23 mouse cellular contexts compared by ENCODE assay signal in genomic region chr7:127974413-127974930, GRCm38 (mm10). TPM values are rescaled to one million over a fixed set of nuclear protein-coding genes. Genes with fewer than 3 reads are reported as not detected.
DNase-seq lines count a peak whose midpoint lies in the region; ATAC-seq lines count a peak whose summit lies in the region.
"Had no signal": no experiment of that assay in that cellular context is flagged by ENCODE, and none has a peak within 500 bp of the region (broad histone marks: within the 10 kb centered on the region; RNA-seq: fewer than 3 reads in every experiment).

No protein-coding gene starts in this region.

- intact Hi-C loops in heart, postnatal 25 days (cut with DNase I): loop anchor here (2.0 kb wide), 1 partner anchor 14 kb away; no protein-coding TSS in a partner anchor

- 0 out of 2 replicates have a peak, but pooled peaks have one; percentile 20 for ATAC-seq in megakaryocyte progenitor cell, adult 5-6 weeks (replicated peaks; ENCODE audit: poor library complexity)
- ATAC-seq: forebrain, embryonic 15.5 days; midbrain, embryonic 13.5 days had no signal

- DNase-seq in adrenal gland, postnatal 10 days: peak; percentile 44
- no peak for DNase-seq in adrenal gland, postnatal 25 days
- DNase-seq in heart, adult 18-20 months: peak; percentile 48 to 53
- no peak for DNase-seq in heart, postnatal 25 days (ENCODE audit: low spot score)
- DNase-seq in kidney, adult 11 months: peak; percentile 5
- no peak for DNase-seq in kidney, adult 18-20 months
- DNase-seq in cerebellum, adult 11-12 months: no peak
- DNase-seq: adrenal gland, adult 2 months; cerebellum, adult 8-10 months; cerebellum, postnatal 36 days; layer of hippocampus, adult 9-11 months; liver, embryonic 13.5 days; lung, adult 2 months; lung, postnatal 14 days; retina, postnatal 1 day; right cerebral cortex, postnatal 25 days; thymus, postnatal 14 days had no signal

RNA-seq across cellular contexts. Expression of gene Fus, which starts 7.2 kb away (rescaled TPM):
- 100 to 1,000 TPM; 261 to 396 TPM for total RNA-seq in adrenal gland, postnatal 10 days (2021)
- 189 and 309 TPM in 2 replicates for total RNA-seq in adrenal gland, postnatal 25 days (2021)
- total RNA-seq in heart, adult 18-20 months (2021): 100 to 1,000 TPM; 108 to 156 TPM
- total RNA-seq in heart, postnatal 25 days (2021): 100 to 1,000 TPM; 139 to 171 TPM
- total RNA-seq in megakaryocyte progenitor cell, adult 5-6 weeks (2015): 180 and 190 TPM in 2 replicates
- total RNA-seq in megakaryocyte progenitor cell, adult 5-6 weeks (2017): 27.2 and 49.5 TPM in 2 replicates

RNA-seq across cellular contexts. Expression of gene Pycard, which starts 19.2 kb away (rescaled TPM):
- 1 to 10 TPM; 5.6 to 8.0 TPM for total RNA-seq in adrenal gland, postnatal 10 days (2021)
- 2.8 and 5.5 TPM in 2 replicates for total RNA-seq in adrenal gland, postnatal 25 days (2021)
- 10 to 100 TPM in 1 of 2 experiments, 1 to 10 TPM in 1; 9.0 to 10.5 TPM for total RNA-seq in heart, adult 18-20 months (2021)
- total RNA-seq in heart, postnatal 25 days (2021): 10 to 100 TPM; 10.3 to 10.9 TPM
- 142 and 147 TPM in 2 replicates for total RNA-seq in megakaryocyte progenitor cell, adult 5-6 weeks (2015)
- total RNA-seq in megakaryocyte progenitor cell, adult 5-6 weeks (2017): 20.8 and 26.9 TPM in 2 replicates

RNA-seq across cellular contexts. Expression of gene Prss36, which starts 27.9 kb away (rescaled TPM):
- 10 to 100 TPM; 11.5 to 12.4 TPM for total RNA-seq in adrenal gland, postnatal 10 days (2021)
- total RNA-seq in adrenal gland, postnatal 25 days (2021): 4.4 and 9.7 TPM in 2 replicates
- 1 to 10 TPM; 8.5 to 9.3 TPM for total RNA-seq in heart, adult 18-20 months (2021)
- 1 to 10 TPM; 7.5 to 8.1 TPM for total RNA-seq in heart, postnatal 25 days (2021)
- total RNA-seq in megakaryocyte progenitor cell, adult 5-6 weeks (2015): 1.5 and 2.3 TPM in 2 replicates
- 0.75 and 7.2 TPM in 2 replicates for total RNA-seq in megakaryocyte progenitor cell, adult 5-6 weeks (2017)

RNA-seq across cellular contexts. Expression of gene Trim72, which starts 29.3 kb away (rescaled TPM):
- 10 to 100 TPM in 1 of 2 experiments, 1 to 10 TPM in 1; 5.2 to 24.5 TPM for total RNA-seq in adrenal gland, postnatal 10 days (2021)
- total RNA-seq in adrenal gland, postnatal 25 days (2021): 0.24 TPM in 1 of 2 replicates, not detected in the other
- total RNA-seq in heart, adult 18-20 months (2021): 100 to 1,000 TPM; 279 to 317 TPM
- total RNA-seq in heart, postnatal 25 days (2021): 100 to 1,000 TPM; 301 to 325 TPM
- total RNA-seq in megakaryocyte progenitor cell, adult 5-6 weeks (2015): not detected in 2 replicates
- total RNA-seq in megakaryocyte progenitor cell, adult 5-6 weeks (2017): not detected in 2 replicates
- total RNA-seq: hematopoietic stem cell, adult 5-6 weeks; megakaryocyte, adult 5-6 weeks had no signal

RNA-seq across cellular contexts. Expression of gene Prss8, which starts 44.6 kb away (rescaled TPM):
- total RNA-seq in adrenal gland, postnatal 10 days (2021): under 1 TPM; 0.45 to 0.96 TPM
- total RNA-seq in adrenal gland, postnatal 25 days (2021): 0.15 TPM in 1 of 2 replicates, not detected in the other
- total RNA-seq in heart, adult 18-20 months (2021): under 1 TPM in 1 of 2 experiments, not detected in 1; 0.26 TPM
- not detected for total RNA-seq in heart, postnatal 25 days (2021)
- not detected in 2 replicates for total RNA-seq in megakaryocyte progenitor cell, adult 5-6 weeks (2015)
- total RNA-seq in megakaryocyte progenitor cell, adult 5-6 weeks (2017): not detected in 2 replicates
- total RNA-seq: hematopoietic stem cell, adult 5-6 weeks; left cerebral cortex, postnatal 36 days; megakaryocyte, adult 5-6 weeks had no signal

Comparison
In these comparisons a context has a peak if more than half of its experiments do, and no peak if none do; other contexts are left out.
1. DNase-seq: peak in adrenal gland, postnatal 10 days (single experiment), heart, adult 18-20 months (2 of 2) and kidney, adult 11 months (single experiment); none in adrenal gland, postnatal 25 days (single experiment), heart, postnatal 25 days (single experiment), kidney, adult 18-20 months (single experiment) and cerebellum, adult 11-12 months (single experiment).